Mouse (Mus musculus) ovary, adult 10 weeks (tissue): ENCODE measurements around the gene Tpk1. TPM values are rescaled to one million over a fixed set of nuclear protein-coding genes. Genes with fewer than 3 reads are reported as not detected.

Experiments
- polyA plus RNA-seq: library from polyadenylated mRNA; stranded (reverse); fragments of 350-450 nt; fragmentation: Illumina TruSeq; extraction: RNeasy Lipid Tissue Mini Kit (QIAGEN cat#74804); gene quantifications from one replicate; pipeline ENCODE4 v1.2.3, GENCODE M21; 2014

Tpk1 gene
- 26.2 TPM for polyA plus RNA-seq

DNA sequence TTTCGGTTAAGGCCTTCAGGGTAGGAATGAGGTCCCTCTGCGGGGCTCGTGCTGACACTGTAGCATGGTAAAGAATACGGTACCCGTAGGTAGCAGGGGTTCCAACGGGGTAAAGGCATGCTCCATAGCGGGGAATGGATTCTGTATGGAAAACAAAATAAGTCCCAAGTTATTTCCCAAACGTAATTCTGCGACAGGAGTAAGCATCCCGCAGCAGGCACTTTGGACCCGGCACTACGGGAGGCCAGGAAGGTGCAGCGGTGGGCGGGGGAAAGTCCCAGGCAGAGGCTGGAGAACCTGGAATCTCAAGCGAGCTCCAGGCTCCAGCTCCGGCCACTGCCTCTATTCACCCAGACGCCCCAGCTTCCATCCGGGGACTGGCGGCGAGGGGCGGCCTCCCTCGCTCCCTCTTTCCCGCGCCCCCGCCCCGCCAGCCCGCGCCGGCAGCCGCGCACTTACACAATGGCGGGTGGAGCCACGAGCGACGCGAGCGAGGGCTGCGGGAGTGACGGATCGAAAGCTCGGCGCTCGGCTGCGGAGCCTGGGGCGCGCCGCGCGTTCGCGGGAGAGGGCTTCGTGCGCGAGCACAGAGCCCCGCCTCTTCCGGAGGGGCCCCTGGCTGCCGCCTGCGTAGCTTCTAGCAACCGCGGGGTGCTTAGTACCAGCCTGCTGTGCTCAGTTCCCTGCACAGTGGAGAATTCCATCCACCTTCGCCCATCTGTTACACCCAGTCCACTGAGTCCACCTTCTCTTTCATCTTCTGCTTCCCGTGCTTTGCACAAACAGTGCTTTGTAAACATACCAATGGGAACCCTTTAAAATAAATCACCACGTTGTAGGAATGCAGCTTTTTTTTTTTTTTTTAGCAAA, at the start of gene Tpk1:
Gene Tpk1, minus strand, starts transcription at position 602 of the 870 bp plus-strand sequence.

DNA sequence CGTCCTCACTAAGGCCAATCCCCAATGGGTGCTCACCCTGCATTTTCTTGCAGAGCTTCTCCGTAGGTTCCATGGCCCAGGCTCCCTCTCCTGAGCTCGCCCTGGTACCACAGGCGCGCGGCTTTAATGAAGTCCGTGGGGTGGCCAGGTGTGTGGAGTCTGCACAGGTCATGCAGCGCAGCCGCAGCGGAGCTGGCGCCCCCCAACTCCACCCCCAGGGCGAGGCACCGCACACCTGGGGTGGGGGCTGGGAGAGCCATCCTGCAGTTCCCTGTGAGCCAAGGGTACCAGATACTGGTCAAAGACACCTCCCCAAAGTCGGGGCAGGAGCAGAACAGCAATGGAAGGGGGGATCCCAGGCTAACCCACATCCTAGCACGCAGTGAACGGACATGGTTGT, 356.6 kb downstream of the Tpk1 start, which contains the start of gene Nobox:
Gene Nobox, minus strand, starts transcription at position 101 of the 400 bp plus-strand sequence.

